Mouse (Mus musculus) ES-CJ7 (cell line): ENCODE results near the gene Crlf3.
"Not testable (repeated sequence)": the region's sequence is repeated elsewhere in the genome, so short reads cannot be mapped to it uniquely, and the experiment has no call there.

ENCODE experiments used
- DNase-seq: peaks from one replicate; pipeline ENCODE4 v3.0.0; 2011; ENCODE audit warnings: low read depth, low spot score

Crlf3 gene

DNA sequence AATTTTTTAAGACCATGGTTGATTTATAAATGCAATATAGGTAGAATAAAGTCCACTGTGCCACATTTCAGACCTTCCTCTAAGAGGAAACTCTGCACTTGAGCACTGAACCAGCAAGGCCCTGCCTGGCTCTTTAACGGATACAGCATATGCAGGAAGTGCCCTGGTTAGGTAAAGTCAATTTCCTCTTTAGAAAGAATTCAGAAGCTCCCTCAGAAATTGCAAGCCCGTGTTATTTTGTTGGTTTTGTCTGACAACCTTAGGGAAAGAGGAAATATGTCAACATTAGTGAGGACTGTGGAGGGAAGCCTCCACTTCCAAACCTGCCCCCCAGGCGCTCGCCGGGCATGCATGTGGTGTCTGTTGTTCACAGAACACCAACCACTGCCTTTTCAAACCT is 13.2 kb downstream of the Crlf3 start:
- DNase-seq, result no peak

GRCm38 (mm10) chr11:80066373-80066772 is 14.4 kb downstream of the Crlf3 start:
- DNase-seq, result not testable (repeated sequence)

- no peak for DNase-seq
Measured at GRCm38 (mm10) chr11:80062159-80062558, 18.6 kb downstream of the Crlf3 start.

DNA sequence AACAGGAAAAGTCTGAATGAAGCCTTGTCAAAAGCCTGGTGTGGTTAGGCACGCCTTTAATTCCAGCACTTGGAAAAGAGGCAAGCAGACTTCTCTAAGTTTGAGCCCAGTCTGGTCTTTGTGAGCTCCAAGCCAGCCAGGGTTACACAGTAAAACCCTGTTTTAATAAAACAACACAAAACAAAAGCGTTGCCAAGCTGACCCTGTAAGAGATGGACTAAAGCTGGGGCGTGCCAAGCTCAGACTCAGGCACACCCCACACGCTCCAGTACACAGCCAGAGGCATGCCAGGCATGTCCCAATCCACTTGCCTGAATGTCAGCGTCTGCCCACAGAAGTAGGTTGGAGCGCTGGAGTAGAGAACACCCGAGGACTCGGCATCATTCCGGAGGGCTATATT is 24.6 kb downstream of the Crlf3 start:
- DNase-seq, result no peak

DNA sequence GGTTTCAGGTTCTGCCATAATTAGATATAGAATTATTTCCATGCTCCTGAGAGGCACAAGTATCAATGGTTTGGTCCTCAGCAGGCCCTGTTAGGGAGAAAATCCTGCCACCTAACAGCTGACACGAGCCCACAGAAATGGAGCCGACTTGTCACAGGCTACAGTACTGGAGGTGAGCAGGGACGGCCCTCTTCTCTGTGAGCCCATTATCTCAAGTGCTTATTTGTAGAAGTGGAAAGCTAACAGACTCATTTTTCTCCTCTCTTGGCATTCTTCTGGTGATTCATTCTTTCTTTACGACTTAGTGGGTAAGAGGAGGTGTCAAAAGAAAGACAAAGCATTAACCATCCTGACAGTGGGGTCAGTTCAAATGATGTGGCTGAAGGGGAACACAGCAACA is 26.1 kb downstream of the Crlf3 start:
- no peak for DNase-seq

- no peak for DNase-seq
Measured at GRCm38 (mm10) chr11:80053171-80053570, 27.6 kb downstream of the Crlf3 start.

DNA sequence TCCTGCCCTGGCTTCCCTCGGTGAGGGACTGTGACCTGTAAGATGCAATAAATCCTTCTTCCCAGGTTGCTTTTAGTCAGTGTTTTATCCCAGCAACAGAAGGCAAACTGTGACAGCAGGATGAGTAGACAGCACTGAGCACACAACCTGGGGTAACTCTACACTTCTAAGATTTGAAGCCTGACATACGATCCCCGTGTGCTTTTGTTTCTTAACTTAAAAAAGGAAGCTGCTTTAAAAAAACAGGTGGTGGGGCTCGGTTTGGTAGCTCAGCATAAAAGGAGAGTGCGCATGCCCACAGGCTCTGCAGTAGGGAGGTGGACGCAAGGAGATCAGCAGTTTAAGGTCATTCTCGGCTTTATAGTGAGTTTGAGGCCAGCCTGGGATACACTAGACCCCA is 28.3 kb downstream of the Crlf3 start:
- DNase-seq, result no peak

GRCm38 (mm10) chr11:80050088-80050487 is 30.7 kb downstream of the Crlf3 start:
- no peak for DNase-seq

DNA sequence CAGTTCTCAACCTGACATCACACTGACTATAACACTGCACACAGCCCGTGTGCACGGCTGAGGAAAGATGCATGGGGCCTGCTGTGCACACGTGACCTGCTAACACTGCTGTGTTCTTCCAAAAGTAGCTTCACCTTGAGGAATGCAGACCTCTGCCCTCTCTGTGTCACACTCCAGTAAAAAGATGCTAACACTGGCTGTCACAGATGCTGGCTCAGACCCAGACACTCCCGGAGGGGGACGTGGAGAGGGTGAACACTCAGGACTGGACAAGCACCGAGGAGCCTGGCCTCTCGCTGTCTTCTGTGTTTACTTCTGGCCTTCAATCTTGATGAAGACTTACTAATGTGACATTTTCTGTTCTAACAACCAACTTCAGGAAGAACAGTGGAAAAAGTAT is 33.9 kb downstream of the Crlf3 start:
- no peak for DNase-seq

DNA sequence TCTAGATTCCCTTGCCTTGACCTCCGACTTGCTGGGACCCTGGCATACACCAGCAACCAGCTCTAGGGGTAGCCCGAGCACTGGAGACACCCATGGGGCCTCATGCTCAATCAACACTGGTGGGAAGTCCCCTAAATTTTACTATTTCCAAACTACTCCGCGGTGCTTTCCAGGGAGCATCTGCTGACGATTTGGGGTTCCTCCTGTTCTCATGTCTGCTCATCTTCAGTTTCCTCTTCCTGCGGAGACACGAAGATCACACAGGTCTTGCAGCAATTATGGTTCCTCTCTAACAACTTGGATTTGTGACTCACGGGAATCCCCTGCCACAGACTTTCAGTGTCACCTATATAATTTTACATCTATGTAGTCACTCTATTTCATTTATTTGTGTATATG is 37.4 kb downstream of the Crlf3 start:
- DNase-seq, result no peak

DNA sequence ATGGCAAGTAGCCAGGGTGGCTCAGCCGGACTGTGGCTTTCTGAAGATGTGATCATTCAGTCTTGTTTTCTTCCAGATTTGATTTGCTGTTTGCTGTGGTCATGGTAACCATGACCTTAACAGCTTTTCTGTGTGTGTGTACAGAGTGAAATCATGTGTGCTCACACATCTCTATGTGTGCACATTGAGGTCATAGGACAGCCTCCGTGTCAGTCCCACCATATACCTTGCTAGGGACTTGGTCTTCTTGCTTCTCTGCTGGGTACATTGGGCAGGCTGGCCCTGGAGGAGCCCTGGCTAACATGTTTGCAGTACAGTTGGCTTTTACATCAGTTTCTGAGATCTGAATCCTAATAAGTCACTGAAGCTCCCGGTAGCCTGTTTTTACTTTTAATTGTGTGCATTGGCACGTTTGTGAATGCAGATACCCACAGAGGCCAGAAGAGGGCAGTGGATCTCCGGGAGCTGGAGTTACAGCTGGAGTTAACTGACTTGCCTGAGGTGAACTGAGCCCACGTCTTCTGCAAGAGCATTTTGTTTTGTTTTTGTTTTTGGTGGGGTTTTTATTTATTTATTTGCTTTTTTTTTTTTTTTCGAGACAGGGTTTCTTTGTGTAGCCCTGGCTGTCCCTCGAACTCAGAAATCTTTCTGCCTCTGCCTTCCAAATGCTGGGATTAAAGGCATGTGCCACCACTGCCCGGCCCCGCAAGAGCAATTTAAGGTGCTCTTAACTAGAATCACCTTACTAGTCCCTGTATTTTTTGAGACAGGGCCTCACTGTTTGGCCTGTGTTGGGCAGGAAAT is 38.0 kb downstream of the Crlf3 start:
- DNase-seq, result peak; percentile 66

GRCm38 (mm10) chr11:80037495-80037894 is 43.3 kb downstream of the Crlf3 start:
- no peak for DNase-seq

- peak; percentile 28 for DNase-seq
Measured at GRCm38 (mm10) chr11:80021306-80021705, 59.5 kb downstream of the Crlf3 start.

- no peak for DNase-seq
Measured at GRCm38 (mm10) chr11:80019792-80020191, 61.0 kb downstream of the Crlf3 start.

GRCm38 (mm10) chr11:80016533-80016932 is 64.3 kb downstream of the Crlf3 start:
- not testable (repeated sequence) for DNase-seq
